Mouse (Mus musculus) stomach, postnatal 0 days (tissue): Measurements from ENCODE around the gene Gm20604. TPM values are rescaled to one million over a fixed set of nuclear protein-coding genes. Genes with fewer than 3 reads are reported as not detected.

Experiments
- ATAC-seq: fragments of 200-750 bp; cut with Nextera tagmentation; 2 replicates; pipeline ENCODE4 v1.8.0; 2017; ENCODE audit not compliant: low FRiP score, low TSS enrichment
- DNase-seq: peaks from one replicate; pipeline ENCODE4 v3.0.0-alpha.2; 2016; ENCODE audit warnings: low spot score
- H3K27ac ChIP-seq: fragments of 300-500 bp; sonication (generic); replicated peaks from 2 replicates; pipeline ENCODE4 v1.5.1; 2014; ENCODE audit warnings: mild to moderate bottlenecking, control low read depth
- H3K27me3 ChIP-seq: fragments of 300-500 bp; sonication (generic); 2 replicates; pipeline ENCODE4 v1.6.1; 2014; ENCODE audit warnings: low read length; ENCODE audit not compliant: control insufficient read depth, insufficient read depth
- H3K36me3 ChIP-seq: fragments of 300-500 bp; sonication (generic); 2 replicates; pipeline ENCODE4 v1.6.1; 2014; ENCODE audit warnings: low read length, mixed read lengths; ENCODE audit not compliant: control insufficient read depth, insufficient read depth
- H3K4me1 ChIP-seq: fragments of 300-500 bp; sonication (generic); replicated peaks from 2 replicates; pipeline ENCODE4 v1.6.1; 2014; ENCODE audit warnings: antibody characterized with exemption; ENCODE audit not compliant: control insufficient read depth, insufficient read depth
- H3K4me2 ChIP-seq: fragments of 300-500 bp; sonication (generic); replicated peaks from 2 replicates; pipeline ENCODE4 v1.6.1; 2014; ENCODE audit warnings: low read depth, mild to moderate bottlenecking, control low read depth, moderate library complexity
- H3K4me3 ChIP-seq: fragments of 300-500 bp; sonication (generic); 2 replicates; pipeline ENCODE4 v1.5.1; 2014; ENCODE audit warnings: low read depth, low read length, control low read depth
- H3K9ac ChIP-seq: fragments of 300-500 bp; sonication (generic); 2 replicates; pipeline ENCODE4 v1.6.1; 2014; ENCODE audit warnings: mild to moderate bottlenecking, low read length, control low read depth, mixed read lengths
- H3K9me3 ChIP-seq: fragments of 300-500 bp; sonication (generic); 2 replicates; pipeline ENCODE4 v1.6.1; 2016; ENCODE audit warnings: low read length; ENCODE audit not compliant: control insufficient read depth
- CTCF ChIP-seq: IDR thresholded peaks from 2 replicates; pipeline ENCODE4 v1.5.1; 2016; ENCODE audit warnings: antibody characterized with exemption, low read depth, mild to moderate bottlenecking, moderate library complexity
- EP300 ChIP-seq: optimal IDR thresholded peaks from 2 replicates; pipeline ENCODE3; 2016; ENCODE audit warnings: antibody characterized with exemption
- WGBS: fragments of 180-500 bp; shearing (Covaris S2); extraction: QIAGEN DNeasy Blood & Tissue Kit; methylation state at CpG from one replicate; pipeline ENCODE4 v1.1.7; 2014; 5-methylcytosine and 5-hydroxymethylcytosine counted together
- polyA plus RNA-seq: library from polyadenylated mRNA; unstranded; fragments of >200 nt; fragmentation: Nextera tagmentation; extraction: Ambion mirVana; gene quantifications from 2 replicates; pipeline ENCODE4 v1.2.1, GENCODE M21; 2015

The Gm20604 gene
- polyA plus RNA-seq, 1 experiment from 2014 or later = 10.3 TPM

DNA sequence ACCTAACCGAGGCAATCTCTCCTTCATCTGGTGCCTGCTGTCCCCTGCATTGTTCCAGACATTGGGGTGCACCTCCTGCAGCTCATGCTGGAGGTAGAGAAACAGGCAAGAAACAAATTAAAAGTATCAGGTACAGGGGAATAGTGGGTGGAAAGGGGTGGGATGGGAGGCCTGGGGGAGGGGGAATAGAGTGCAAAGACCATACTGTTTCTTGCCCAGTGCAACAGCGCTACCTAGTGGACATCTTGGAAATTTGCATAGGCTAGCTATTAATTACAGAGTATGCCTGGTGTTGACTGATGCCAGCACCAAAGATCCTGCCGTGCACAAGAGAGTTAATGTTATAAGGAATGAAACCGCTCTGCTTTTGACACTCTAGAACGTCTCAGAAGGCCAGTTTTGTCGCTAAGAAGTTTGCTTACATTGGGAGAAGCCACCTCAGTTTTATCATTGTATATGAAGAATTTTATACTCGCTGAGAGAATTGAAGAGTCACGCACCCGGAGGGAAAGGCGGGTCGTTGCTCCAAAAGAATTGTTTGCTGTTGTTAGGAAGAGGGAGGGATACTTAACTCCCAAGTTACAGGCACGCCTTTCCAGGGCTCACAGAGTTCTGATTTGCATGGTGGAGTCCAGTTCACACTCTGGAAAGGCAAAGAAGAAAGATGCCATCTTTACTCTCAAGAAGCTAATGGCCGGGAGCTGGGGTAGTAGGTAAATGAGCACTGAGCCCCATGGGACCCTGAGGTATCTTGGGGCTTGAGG, 38.7 kb downstream of the Gm20604 start:
- TF ChIP-seq EP300 = no peak
- peak; percentile 92 for TF ChIP-seq CTCF
- Histone ChIP-seq H3K27ac (no peak overlapping the region), H3K9ac (no peak overlapping the region), H3K4me1 (no peaks in the 10 kb centered on the region), H3K36me3 (no peaks in the 10 kb centered on the region), H3K4me2 (peak overlapping the region; percentile 34; the same call in 1 of the 2 replicates), H3K9me3 (no peaks in the 10 kb centered on the region), H3K4me3 (no peak overlapping the region), H3K27me3 (no peaks in the 10 kb centered on the region)
- WGBS = 18% methylated on average over 13 of the region's 13 CpGs
- DNase-seq (peak; percentile 54), ATAC-seq (peak; percentile 60; the same call in 1 of the 2 replicates)

DNA sequence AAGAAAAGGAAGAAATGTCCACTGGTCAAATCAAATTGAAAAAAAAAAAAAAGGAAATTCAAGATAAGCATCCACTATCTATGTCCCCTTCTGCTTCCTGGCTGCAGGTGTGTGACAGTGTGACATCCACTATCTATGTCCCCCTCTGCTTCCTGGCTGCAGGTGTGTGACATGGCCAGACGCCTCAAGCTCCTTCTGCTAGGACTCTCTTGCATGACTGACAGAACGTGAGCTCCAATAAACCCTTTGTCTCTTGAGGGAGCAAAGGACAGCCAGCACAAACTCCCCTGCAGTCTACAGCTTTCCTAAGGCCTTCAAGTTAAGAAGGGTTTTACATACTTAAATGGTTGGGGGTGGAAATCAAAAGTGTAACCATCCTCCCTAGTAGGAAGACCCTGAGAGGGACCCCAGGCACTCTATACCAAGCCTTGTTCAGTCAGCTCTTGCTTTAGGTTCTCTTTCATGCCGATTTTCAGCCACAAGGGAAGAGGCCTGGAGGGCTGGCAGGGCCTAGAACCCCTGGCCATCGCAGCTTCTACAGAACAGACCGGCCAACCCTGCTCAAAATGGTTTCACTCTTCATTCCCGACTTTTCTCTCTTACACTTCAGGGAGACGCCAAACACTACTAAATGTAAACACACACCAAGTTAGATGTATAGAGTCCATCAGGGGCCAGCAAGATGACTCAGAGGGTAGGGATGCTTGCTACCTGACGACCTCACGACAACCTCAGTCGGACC, 43.6 kb downstream of the Gm20604 start:
- Histone ChIP-seq H3K36me3 (no peaks in the 10 kb centered on the region), H3K4me2 (no peak overlapping the region), H3K27ac (no peak overlapping the region), H3K9me3 (no peaks in the 10 kb centered on the region), H3K4me1 (no peaks in the 10 kb centered on the region), H3K4me3 (no peak overlapping the region), H3K9ac (no peak overlapping the region), H3K27me3 (no peaks in the 10 kb centered on the region)
- ATAC-seq (no peak), DNase-seq (no peak)
- TF ChIP-seq CTCF (no peak), EP300 (no peak)
- 80% methylated on average over 10 of the region's 10 CpGs for WGBS

DNA sequence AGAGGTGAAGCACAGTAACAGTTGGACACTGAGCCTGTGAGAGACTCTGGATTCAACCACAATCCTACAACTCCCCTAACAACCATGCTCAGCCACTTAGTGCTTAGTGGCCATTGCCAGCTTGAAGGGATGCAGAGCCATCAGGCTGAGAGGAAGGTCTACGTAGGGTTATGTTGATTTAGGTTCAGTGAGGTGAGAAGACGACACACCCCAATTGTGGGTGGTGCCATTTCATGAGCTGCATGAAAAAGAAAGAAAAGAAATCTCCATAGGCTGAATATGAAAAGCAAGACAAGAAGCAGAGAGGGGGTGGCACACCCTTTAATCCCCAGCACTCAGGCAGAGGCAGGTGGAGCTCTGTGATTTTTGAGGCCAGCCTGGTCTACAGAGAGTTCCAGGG, 44.4 kb downstream of the Gm20604 start:
- Histone ChIP-seq H3K36me3 (no peaks in the 10 kb centered on the region), H3K4me3 (no peak overlapping the region), H3K4me1 (no peaks in the 10 kb centered on the region), H3K4me2 (no peak overlapping the region), H3K27ac (no peak overlapping the region), H3K9ac (no peak overlapping the region), H3K27me3 (no peaks in the 10 kb centered on the region), H3K9me3 (no peaks in the 10 kb centered on the region)
- DNase-seq (no peak), ATAC-seq (no peak)
- TF ChIP-seq EP300 = no peak
- no peak for TF ChIP-seq CTCF
- WGBS = 58% methylated on average over 2 of the region's 2 CpGs

DNA sequence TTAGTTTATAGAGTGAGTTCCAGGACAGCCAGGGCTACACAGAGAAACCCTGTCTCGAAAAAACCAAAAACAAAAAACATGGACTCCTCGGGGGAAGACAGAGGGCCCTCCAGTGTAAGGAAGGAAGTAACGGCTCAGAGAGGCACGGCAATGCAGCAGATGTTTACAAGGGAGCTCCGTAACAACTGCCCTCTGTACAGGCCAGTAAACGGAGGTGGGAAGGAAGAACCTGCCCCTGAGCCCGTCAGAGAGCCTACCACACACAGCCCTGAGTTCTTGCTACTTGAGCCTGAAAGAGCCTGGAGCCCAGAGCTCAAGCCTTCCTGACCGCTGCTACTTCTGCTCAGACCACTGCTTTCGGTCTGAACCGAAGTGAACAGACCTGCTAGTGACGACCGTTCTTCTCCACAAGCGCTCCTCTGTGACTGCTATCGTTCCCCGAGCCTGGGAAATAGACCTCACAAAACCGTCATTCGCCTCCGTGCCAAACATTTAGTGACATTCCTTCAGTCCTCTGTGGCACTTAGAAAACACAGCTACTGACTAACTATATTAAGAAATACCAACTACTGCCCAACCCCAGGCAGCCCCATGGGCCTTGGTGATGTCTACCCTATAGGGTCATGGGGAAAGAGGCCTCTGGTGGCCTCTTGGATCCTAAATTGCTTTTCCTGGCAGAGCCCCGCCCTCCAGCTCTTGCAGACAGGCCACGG, 45.2 kb downstream of the Gm20604 start:
- Histone ChIP-seq H3K27me3 (no peaks in the 10 kb centered on the region), H3K27ac (no peak overlapping the region), H3K4me3 (no peak overlapping the region), H3K9ac (no peak overlapping the region), H3K36me3 (no peaks in the 10 kb centered on the region), H3K9me3 (no peaks in the 10 kb centered on the region), H3K4me2 (no peak overlapping the region), H3K4me1 (no peaks in the 10 kb centered on the region)
- ATAC-seq (no peak), DNase-seq (no peak)
- TF ChIP-seq CTCF (no peak), EP300 (no peak)
- WGBS = 63% methylated on average over 20 of the region's 20 CpGs

DNA sequence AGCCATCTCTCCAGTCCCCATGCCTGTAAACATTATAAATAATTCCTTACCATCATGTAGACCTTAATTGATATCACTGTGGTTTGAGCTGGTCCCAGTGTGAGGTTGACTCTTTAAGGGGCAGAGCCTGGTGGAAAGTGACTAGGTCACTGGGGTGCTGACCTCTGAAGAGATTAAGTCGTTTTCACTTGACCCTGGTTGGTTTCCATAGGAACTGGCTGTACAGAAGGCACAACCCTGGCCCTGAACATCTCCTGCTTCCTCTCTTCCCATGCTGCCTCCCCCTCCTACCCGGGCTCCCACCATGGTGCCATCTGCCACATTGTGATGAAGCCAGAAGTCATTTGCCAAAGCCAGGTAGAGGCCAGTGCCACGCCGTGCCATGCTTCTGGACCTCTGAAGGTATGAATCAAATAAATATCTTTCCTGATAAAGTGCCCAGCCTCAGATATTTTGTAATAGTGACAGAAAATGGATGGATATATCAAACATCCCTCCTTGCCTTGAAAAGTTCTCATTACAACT, 47.6 kb downstream of the Gm20604 start:
- 66% methylated on average over 4 of the region's 4 CpGs for WGBS
- no peaks in the 10 kb centered on the region for H3K4me1 ChIP-seq
- no peak for ATAC-seq

More for the DNA sequence above, 47.6 kb downstream of the Gm20604 start:
- Histone ChIP-seq H3K27ac (no peak overlapping the region), H3K36me3 (no peaks in the 10 kb centered on the region), H3K9ac (no peak overlapping the region), H3K4me3 (no peak overlapping the region), H3K9me3 (no peaks in the 10 kb centered on the region), H3K4me2 (no peak overlapping the region), H3K27me3 (no peaks in the 10 kb centered on the region)
- TF ChIP-seq CTCF = no peak
- no peak for TF ChIP-seq EP300
- no peak for DNase-seq
